Mouse (Mus musculus) limb, embryonic 14.5 days (tissue): Measurements from ENCODE around the gene Depdc1a. TPM values are rescaled to one million over a fixed set of nuclear protein-coding genes. Genes with fewer than 3 reads are reported as not detected.

ENCODE experiments used
- ATAC-seq: fragments of 200-750 bp; cut with Nextera tagmentation; 2 replicates; pipeline ENCODE4 v1.8.0; 2017; ENCODE audit warnings: low read depth, moderate number of reproducible peaks, moderate TSS enrichment; ENCODE audit not compliant: low FRiP score
- DNase-seq: peaks from one replicate; pipeline ENCODE4 v3.0.0-alpha.2; 2015; ENCODE audit warnings: low spot score
- H3K27ac ChIP-seq: fragments of 300-500 bp; sonication (generic); replicated peaks from 2 replicates; pipeline ENCODE4 v1.5.1; 2014; ENCODE audit warnings: low read depth, mild to moderate bottlenecking, low read length, moderate library complexity, mixed read lengths
- H3K27me3 ChIP-seq: fragments of 300-500 bp; sonication (generic); 2 replicates; pipeline ENCODE4 v1.6.1; 2014; ENCODE audit warnings: low read length, mixed read lengths; ENCODE audit not compliant: control insufficient read depth, insufficient read depth
- H3K36me3 ChIP-seq: fragments of 300-500 bp; sonication (generic); 2 replicates; pipeline ENCODE4 v1.6.1; 2014; ENCODE audit warnings: mild to moderate bottlenecking, low read length, moderate library complexity, mixed read lengths; ENCODE audit not compliant: control insufficient read depth, insufficient read depth
- H3K4me1 ChIP-seq: fragments of 300-500 bp; sonication (generic); 2 replicates; pipeline ENCODE4 v1.6.1; 2014; ENCODE audit warnings: antibody characterized with exemption, low read length, mixed read lengths; ENCODE audit not compliant: control insufficient read depth, insufficient read depth
- H3K4me2 ChIP-seq: fragments of 300-500 bp; sonication (generic); replicated peaks from 2 replicates; pipeline ENCODE4 v1.6.1; 2014; ENCODE audit warnings: low read depth, mild to moderate bottlenecking, low read length, moderate library complexity; ENCODE audit not compliant: severe bottlenecking
- H3K4me3 ChIP-seq: fragments of 300-500 bp; sonication (generic); replicated peaks from 2 replicates; pipeline ENCODE4 v1.5.1; 2014; ENCODE audit warnings: low read length
- H3K9ac ChIP-seq: fragments of 300-500 bp; sonication (generic); 2 replicates; pipeline ENCODE4 v1.6.1; 2014; ENCODE audit warnings: mild to moderate bottlenecking, low read depth, low read length, moderate library complexity; ENCODE audit not compliant: severe bottlenecking
- H3K9me3 ChIP-seq: fragments of 300-500 bp; sonication (generic); 2 replicates; pipeline ENCODE4 v1.6.1; 2016; ENCODE audit warnings: low read length; ENCODE audit not compliant: control insufficient read depth
- POLR2A ChIP-seq: fragments of 200-500 bp; IDR thresholded peaks from 2 replicates; pipeline ENCODE4 v1.8.0; 2012; ENCODE audit warnings: inconsistent platforms, mild to moderate bottlenecking, moderate library complexity, borderline replicate concordance; ENCODE audit not compliant: insufficient read depth, insufficient read length; ENCODE audit errors: extremely low read depth
- WGBS: fragments of 180-500 bp; shearing (Covaris S2); extraction: QIAGEN DNeasy Blood & Tissue Kit; methylation state at CpG from one replicate; pipeline ENCODE4 v1.1.7; 2014; 5-methylcytosine and 5-hydroxymethylcytosine counted together
- polyA plus RNA-seq, 2 experiments: library from polyadenylated mRNA; depleted of rRNA in 1 of 2; stranded (reverse) in 1 of 2; unstranded in 1 of 2; fragments of >200 nt; fragmentation: Nextera tagmentation in 1 of 2; extraction: Ambion mirVana in 1 of 2; gene quantifications; 2 replicates each; pipeline versions ENCODE4 v1.2.1 to v1.2.3; 2012 to 2014

Depdc1a gene
- polyA plus RNA-seq, 2 experiments: 22.0 to 27.5 TPM

DNA sequence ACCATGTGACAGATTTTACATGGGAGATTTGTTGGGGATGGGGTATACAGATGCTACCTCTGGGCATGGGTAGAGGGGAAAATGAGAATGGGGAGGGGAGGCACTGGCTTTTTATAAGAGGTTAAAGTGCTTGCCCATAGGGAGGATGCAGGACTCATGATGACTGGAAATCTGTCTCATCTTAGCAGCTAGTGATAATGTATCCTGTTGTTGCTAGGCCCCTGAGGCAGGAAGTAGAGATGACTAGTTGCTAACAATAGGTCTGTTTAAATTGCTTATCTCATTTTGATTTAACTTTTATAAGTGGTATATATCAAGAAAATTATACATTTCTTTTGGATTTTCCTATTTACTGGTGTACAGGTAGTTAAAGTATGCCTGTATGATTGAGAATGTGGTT, 13.7 kb downstream of the Depdc1a start:
- no peaks in the 10 kb centered on the region for H3K27me3 ChIP-seq
- no peak overlapping the region for H3K9ac ChIP-seq
- ATAC-seq: no peak
- no peak overlapping the region for H3K4me2 ChIP-seq
- no peaks in the 10 kb centered on the region for H3K9me3 ChIP-seq
- no peak overlapping the region for H3K4me3 ChIP-seq
- H3K36me3 ChIP-seq: 0 out of 2 replicates have a peak, but pooled peaks cover 4% of the 10 kb centered on the region
- no peak for TF ChIP-seq POLR2A
- no peak overlapping the region for H3K27ac ChIP-seq
- H3K4me1 ChIP-seq: no peaks in the 10 kb centered on the region
- no peak for DNase-seq

DNA sequence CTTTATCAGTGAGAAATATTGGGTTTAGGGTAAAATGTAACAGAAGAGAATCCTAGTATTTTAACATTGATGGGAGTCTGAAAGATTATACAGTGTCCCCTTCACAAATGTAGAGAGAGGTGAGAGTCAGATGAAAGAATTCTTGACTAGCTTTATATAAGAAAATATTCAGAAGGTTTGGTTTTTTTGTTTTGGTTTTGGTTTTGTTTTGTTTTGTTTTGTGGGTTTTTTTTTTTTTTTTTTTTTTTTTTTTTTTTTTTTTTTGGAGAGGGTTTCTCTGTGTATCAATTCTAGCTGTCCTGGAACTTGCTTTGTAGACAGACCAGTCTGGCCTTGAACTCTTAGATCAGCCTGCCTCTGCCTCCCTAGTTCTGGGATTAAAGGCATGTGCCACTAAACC, 33.3 kb downstream of the Depdc1a start:
- H3K9me3 ChIP-seq: no peaks in the 10 kb centered on the region
- H3K27ac ChIP-seq: no peak overlapping the region
- no peak overlapping the region for H3K4me2 ChIP-seq
- TF ChIP-seq POLR2A: no peak
- no peaks in the 10 kb centered on the region for H3K4me1 ChIP-seq
- no peak overlapping the region for H3K4me3 ChIP-seq
- no peak overlapping the region for H3K9ac ChIP-seq
- H3K27me3 ChIP-seq: no peaks in the 10 kb centered on the region
- ATAC-seq (no peak), DNase-seq (no peak)
- peaks cover 6% of the 10 kb centered on the region; the same call in 1 of the 2 replicates for H3K36me3 ChIP-seq

DNA sequence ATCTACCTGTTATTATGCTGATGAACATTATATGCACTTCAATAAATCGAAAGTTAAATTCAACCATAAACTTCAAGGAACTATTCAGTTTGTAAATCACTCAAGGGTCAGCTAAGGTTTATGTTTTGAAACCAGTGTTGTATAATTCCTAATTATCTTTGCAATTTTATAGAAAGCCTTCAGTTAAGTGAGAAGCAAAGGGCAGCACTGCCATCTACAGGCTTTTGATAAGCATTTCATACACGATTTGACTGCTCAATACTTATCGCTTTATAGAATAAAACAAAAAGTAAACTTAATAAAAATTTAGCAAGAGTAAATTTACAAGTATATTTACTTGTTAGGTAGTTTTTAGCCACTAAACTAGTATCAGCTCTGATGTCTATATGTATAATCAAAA, 53.1 kb downstream of the Depdc1a start:
- WGBS: 72% methylated on average over 3 of the region's 3 CpGs
- DNase-seq: peak; percentile 26
- Histone ChIP-seq H3K27ac (no peak overlapping the region), H3K9ac (no peak overlapping the region), H3K36me3 (no peaks in the 10 kb centered on the region), H3K27me3 (no peaks in the 10 kb centered on the region), H3K9me3 (no peaks in the 10 kb centered on the region), H3K4me3 (no peak overlapping the region), H3K4me1 (no peaks in the 10 kb centered on the region), H3K4me2 (no peak overlapping the region)
- ATAC-seq: no peak
- TF ChIP-seq POLR2A: no peak

DNA sequence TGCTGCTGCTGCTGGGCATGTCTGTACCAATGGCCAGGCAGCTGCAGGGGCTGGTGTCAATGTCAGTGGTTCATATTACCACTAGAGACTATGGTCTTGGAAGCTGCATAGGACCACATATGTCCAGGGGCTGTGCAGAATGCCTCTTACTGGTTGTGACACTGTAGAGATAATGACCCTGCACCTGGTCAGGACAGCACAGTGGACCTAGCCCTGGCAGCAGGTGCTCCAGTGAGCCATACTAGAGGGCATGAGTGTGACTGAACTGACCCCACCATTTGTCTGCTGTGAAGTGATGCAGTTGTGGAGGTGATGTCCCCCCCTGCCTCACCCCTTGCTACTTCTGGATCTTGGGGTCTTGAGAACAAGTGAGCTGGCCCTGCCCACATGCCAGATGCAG, 55.0 kb downstream of the Depdc1a start:
- Histone ChIP-seq H3K4me2 (no peak overlapping the region), H3K4me1 (no peaks in the 10 kb centered on the region), H3K27ac (no peak overlapping the region), H3K9me3 (no peaks in the 10 kb centered on the region), H3K27me3 (no peaks in the 10 kb centered on the region), H3K36me3 (no peaks in the 10 kb centered on the region), H3K4me3 (no peak overlapping the region), H3K9ac (no peak overlapping the region)
- no peak for DNase-seq
- no peak for ATAC-seq
- no peak for TF ChIP-seq POLR2A

Other genes with a start within 250 kb of the Depdc1a start
- gene Rpe65, start 103.7 kb downstream of the Depdc1a start, polyA plus RNA-seq (2012; rRNA removed): not detected in 2 replicates
- gene Rpe65, start 103.7 kb downstream of the Depdc1a start, polyA plus RNA-seq (2014; fragmentation: Nextera tagmentation; extraction: Ambion mirVana): not detected in 2 replicates